Mouse (Mus musculus) liver, adult 2 months (tissue): ENCODE results near the gene Nhlh1.

Source experiments
- CTCF ChIP-seq: fragments of 200-500 bp; IDR thresholded peaks from 2 replicates; pipeline ENCODE4 v1.5.1; 2011; ENCODE audit warnings: low read depth, low read length, control low read depth
- POLR2A ChIP-seq: fragments of 200-500 bp; IDR thresholded peaks from 2 replicates; pipeline ENCODE4 v1.6.1; 2011; ENCODE audit warnings: low read length, control low read depth; ENCODE audit not compliant: insufficient read depth; ENCODE audit errors: extremely low read depth

- TF ChIP-seq POLR2A: no peak
- no peak for TF ChIP-seq CTCF
These were observed 47.7 kb upstream of the Nhlh1 start for GRCm38 (mm10) chr1:172105101-172105500.
